Mouse (Mus musculus) gastrocnemius, postnatal 36 days (tissue): ENCODE measurements around the gene Mre11a. TPM values are rescaled to one million over a fixed set of nuclear protein-coding genes. Genes with fewer than 3 reads are reported as not detected.
"Not testable (repeated sequence)": the region's sequence is repeated elsewhere in the genome, so short reads cannot be mapped to it uniquely, and the experiment has no call there.

Source experiments
- DNase-seq, 2 experiments: peaks; one replicate each; pipeline ENCODE4 v3.0.0; 2022
- intact Hi-C: fragments of 180-260 bp; cut with DNase I; formaldehyde crosslinking; loops from one replicate; pipeline ENCODE4 v1.15.1; 2025
- total RNA-seq, 2 experiments: library from RNA; stranded (reverse); gene quantifications; 2 replicates each; pipeline ENCODE4 v1.2.3; 2021

The Mre11a gene
- total RNA-seq, 2 experiments from 2014 or later: 8.5 to 14.5 TPM

GRCm38 (mm10) chr9:14863126-14863525 is 78.7 kb downstream of the Mre11a start:
- intact Hi-C loops: loop anchor here (10.0 kb wide), 1 partner anchor 152 kb away; no protein-coding TSS in a partner anchor
- no peak for DNase-seq

- intact Hi-C loops: loop anchor here (10.0 kb wide), 1 partner anchor 150 kb away; no protein-coding TSS in a partner anchor
- no peak for DNase-seq
Observed at GRCm38 (mm10) chr9:14864726-14865125, 80.3 kb downstream of the Mre11a start.

GRCm38 (mm10) chr9:14866957-14867356 is 82.5 kb downstream of the Mre11a start:
- intact Hi-C loops: loop anchor here (10.0 kb wide), 1 partner anchor 148 kb away; no protein-coding TSS in a partner anchor
- no peak for DNase-seq

- DNase-seq: no peak
- intact Hi-C loops: loop anchor here (10.0 kb wide), 1 partner anchor 146 kb away; no protein-coding TSS in a partner anchor
Observed at GRCm38 (mm10) chr9:14868326-14868725, 83.9 kb downstream of the Mre11a start.

GRCm38 (mm10) chr9:14870377-14870776 is 85.9 kb downstream of the Mre11a start:
- no peak for DNase-seq
- intact Hi-C loops: no loop called here

- intact Hi-C loops: no loop called here
- no peak for DNase-seq
Observed at GRCm38 (mm10) chr9:14870802-14871201, 86.3 kb downstream of the Mre11a start.

GRCm38 (mm10) chr9:14871536-14871935 is 87.1 kb downstream of the Mre11a start:
- DNase-seq: no peak
- intact Hi-C loops: no loop called here

GRCm38 (mm10) chr9:14872181-14872930 is 87.9 kb downstream of the Mre11a start:
- DNase-seq: no peak
- intact Hi-C loops: no loop called here

GRCm38 (mm10) chr9:14875743-14876507 is 91.5 kb downstream of the Mre11a start:
- DNase-seq: no peak

GRCm38 (mm10) chr9:14876566-14876965 is 92.1 kb downstream of the Mre11a start:
- intact Hi-C loops, DNase-seq: not testable (repeated sequence)

More at GRCm38 (mm10) chr9:14875743-14876507, 91.5 kb downstream of the Mre11a start:
- intact Hi-C loops: no loop called here

- intact Hi-C loops: no loop called here
- DNase-seq: no peak
Observed at GRCm38 (mm10) chr9:14884641-14885040, 100.2 kb downstream of the Mre11a start.

GRCm38 (mm10) chr9:14885151-14885550 is 100.7 kb downstream of the Mre11a start:
- intact Hi-C loops: no loop called here
- DNase-seq: no peak

- DNase-seq: no peak
- intact Hi-C loops: no loop called here
Observed at GRCm38 (mm10) chr9:14885954-14886353, 101.5 kb downstream of the Mre11a start.

Other genes with a start within 250 kb of the Mre11a start
- 100 to 1,000 TPM; 276 to 313 TPM for gene Amotl1, start 139.6 kb upstream of the Mre11a start, total RNA-seq
- not detected for gene Piwil4, start 43.9 kb upstream of the Mre11a start, total RNA-seq
- gene Fut4, start 32.3 kb upstream of the Mre11a start, total RNA-seq: under 1 TPM; 0.17 to 0.26 TPM
- gene 1700012B09Rik, start 13.6 kb upstream of the Mre11a start, total RNA-seq: not detected
- 1 to 10 TPM; 6.1 to 6.5 TPM for gene Ankrd49, start 202 bp downstream of the Mre11a start, total RNA-seq
- not detected for gene Gpr83, start 75.6 kb downstream of the Mre11a start, total RNA-seq
- not detected for gene Izumo1r, start 119.3 kb downstream of the Mre11a start, total RNA-seq